ENCODE assay signal across 12 mouse cellular contexts in genomic region chr16:25220552-25220951, GRCm38 (mm10).
A peak's percentile ranks its signal among the peaks of the same experiment; 100 is the strongest.
DNase-seq lines count a peak whose midpoint lies in the region; ATAC-seq and TF ChIP-seq lines count a peak whose summit lies in the region.
"Had no signal": no experiment of that assay in that cellular context is flagged by ENCODE, and none has a peak within 500 bp of the region (broad histone marks: within the 10 kb centered on the region; RNA-seq: fewer than 3 reads in every experiment).

No protein-coding gene starts in this region.

- 39% methylated on average over 6 of the region's 6 CpGs for WGBS in liver, adult 2 months
- 76% methylated on average over 6 of the region's 6 CpGs for WGBS in stomach, postnatal 0 days
- WGBS in forebrain, postnatal 0 days: 95% methylated on average over 6 of the region's 6 CpGs

- no peak for ATAC-seq in stomach, postnatal 0 days (ENCODE audit: low FRiP score, low TSS enrichment)
- ATAC-seq in forebrain, postnatal 0 days: no peak
- ATAC-seq: forebrain, embryonic 14.5 days had no signal

- H3K4me2 ChIP-seq in stomach, postnatal 0 days (replicated peaks; ENCODE audit: low read depth): no peak overlapping the region
- H3K4me2 ChIP-seq in forebrain, postnatal 0 days (ENCODE audit: low read depth): no peak overlapping the region
- H3K4me2 ChIP-seq: lung, embryonic 15.5 days had no signal

- no peak for TF ChIP-seq POLR2A in liver, adult 2 months (IDR thresholded peaks at IDR 0.05; ENCODE audit: extremely low read depth, insufficient read depth, low read length)

- peak; percentile 95 for DNase-seq in liver, adult 2 months (ENCODE audit: extremely low read depth, low read depth, low spot score)
- DNase-seq in liver: no peak
- DNase-seq in adrenal gland, postnatal 14 days: peak; percentile 88
- peak; percentile 53 to 65 for DNase-seq in heart, adult 9 months (ENCODE audit: low spot score in 2 of 2)
- peak; percentile 76 for DNase-seq in ovary, postnatal 36 days (ENCODE audit: low spot score)
- DNase-seq in stomach, postnatal 0 days (ENCODE audit: low spot score): no peak
- no peak for DNase-seq in spleen, postnatal 10 days (ENCODE audit: low spot score in 2 of 2)
- DNase-seq in forebrain, postnatal 0 days: no peak

- H3K79me2 ChIP-seq in liver, adult 2 months (ENCODE audit: control insufficient read depth, insufficient read depth, low read length): no peaks in the 10 kb centered on the region

- H3K27me3 ChIP-seq in liver, adult 2 months (ENCODE audit: control insufficient read depth, insufficient read depth, low read length): no peaks in the 10 kb centered on the region
- no peaks in the 10 kb centered on the region for H3K27me3 ChIP-seq in stomach, postnatal 0 days (ENCODE audit: control insufficient read depth, insufficient read depth, low read length)
- no peaks in the 10 kb centered on the region for H3K27me3 ChIP-seq in forebrain, postnatal 0 days (ENCODE audit: insufficient read depth, low read length)
- H3K27me3 ChIP-seq: lung, embryonic 15.5 days had no signal

- no peak for TF ChIP-seq EP300 in stomach, postnatal 0 days (optimal IDR thresholded peaks at IDR 0.05)

- no peak overlapping the region for H3K9ac ChIP-seq in liver, adult 2 months (ENCODE audit: low read depth, low read length)
- no peak overlapping the region for H3K9ac ChIP-seq in stomach, postnatal 0 days (ENCODE audit: low read length)
- H3K9ac ChIP-seq in forebrain, postnatal 0 days: no peak overlapping the region
- H3K9ac ChIP-seq: lung, embryonic 15.5 days had no signal

- H3K36me3 ChIP-seq in liver, adult 2 months (ENCODE audit: control insufficient read depth, insufficient read depth, low read length): no peaks in the 10 kb centered on the region
- no peaks in the 10 kb centered on the region for H3K36me3 ChIP-seq in stomach, postnatal 0 days (ENCODE audit: control insufficient read depth, insufficient read depth, low read length)
- no peaks in the 10 kb centered on the region for H3K36me3 ChIP-seq in forebrain, postnatal 0 days (ENCODE audit: insufficient read depth)
- H3K36me3 ChIP-seq: limb, embryonic 10.5 days; lung, embryonic 15.5 days had no signal

- H3K4me3 ChIP-seq in liver, adult 2 months (ENCODE audit: insufficient read depth, low read depth, low read length): no peak overlapping the region
- no peak overlapping the region for H3K4me3 ChIP-seq in stomach, postnatal 0 days (ENCODE audit: low read depth, low read length)
- H3K4me3 ChIP-seq in forebrain, postnatal 0 days (ENCODE audit: low read depth, low read length): no peak overlapping the region
- H3K4me3 ChIP-seq: limb, embryonic 10.5 days; lung, embryonic 15.5 days had no signal

- 0 out of 2 replicates have a peak, but pooled peaks have one; percentile 6 for TF ChIP-seq CTCF in liver, adult 2 months (IDR thresholded peaks at IDR 0.05; ENCODE audit: low read depth, low read length)
- TF ChIP-seq CTCF in stomach, postnatal 0 days (IDR thresholded peaks at IDR 0.05; ENCODE audit: low read depth): no peak
- TF ChIP-seq CTCF in forebrain, postnatal 0 days (IDR thresholded peaks at IDR 0.05; ENCODE audit: low read depth): no peak

- H3K27ac ChIP-seq in liver, adult 2 months (replicated peaks; ENCODE audit: insufficient read depth, low read depth, low read length): no peak overlapping the region
- no peak overlapping the region for H3K27ac ChIP-seq in stomach, postnatal 0 days (replicated peaks)
- H3K27ac ChIP-seq in forebrain, postnatal 0 days (ENCODE audit: low read depth, low read length): no peak overlapping the region
- H3K27ac ChIP-seq: kidney, postnatal 0 days; limb, embryonic 10.5 days; lung, embryonic 15.5 days had no signal

- H3K9me3 ChIP-seq in stomach, postnatal 0 days (ENCODE audit: control insufficient read depth, low read length): no peaks in the 10 kb centered on the region
- no peaks in the 10 kb centered on the region for H3K9me3 ChIP-seq in forebrain, postnatal 0 days (ENCODE audit: low read length)
- H3K9me3 ChIP-seq: limb, embryonic 10.5 days; lung, embryonic 15.5 days had no signal

- no peaks in the 10 kb centered on the region for H3K4me1 ChIP-seq in liver, adult 2 months (ENCODE audit: control insufficient read depth, insufficient read depth, low read length)
- H3K4me1 ChIP-seq in stomach, postnatal 0 days (replicated peaks; ENCODE audit: control insufficient read depth, insufficient read depth): no peaks in the 10 kb centered on the region
- no peaks in the 10 kb centered on the region for H3K4me1 ChIP-seq in forebrain, postnatal 0 days (ENCODE audit: insufficient read depth)
- H3K4me1 ChIP-seq: limb, embryonic 10.5 days; lung, embryonic 15.5 days had no signal

Comparison
In these comparisons a context has a peak if more than half of its experiments do, and no peak if none do; other contexts are left out.
1. DNase-seq: peak in liver, adult 2 months (single experiment), adrenal gland, postnatal 14 days (single experiment), heart, adult 9 months (2 of 2) and ovary, postnatal 36 days (single experiment); none in liver (single experiment), stomach, postnatal 0 days (single experiment), spleen, postnatal 10 days (0 of 2) and forebrain, postnatal 0 days (single experiment).